Mouse (Mus musculus) gastrocnemius, postnatal 14 days (tissue): ENCODE data around the gene Vmn1r26. TPM values are rescaled to one million over a fixed set of nuclear protein-coding genes. Genes with fewer than 3 reads are reported as not detected.
"Not testable (repeated sequence)": the region's sequence is repeated elsewhere in the genome, so short reads cannot be mapped to it uniquely, and the experiment has no call there.

ENCODE experiments used
- DNase-seq: peaks from one replicate; pipeline ENCODE4 v3.0.0; 2021; ENCODE audit warnings: mixed read lengths
- intact Hi-C: fragments of 180-260 bp; cut with DNase I; formaldehyde crosslinking; loops from one replicate; pipeline ENCODE4 v1.15.1; 2025; ENCODE audit warnings: low total_unique reads
- long read RNA-seq, 2 experiments: library from polyadenylated mRNA; stranded (forward); transcript quantifications; one replicate each; pipeline ENCODE4 v2.0.0; 2021
- total RNA-seq, 2 experiments: library from RNA; stranded (reverse); gene quantifications; 2 replicates each; pipeline ENCODE4 v1.2.3; 2021

The Vmn1r26 gene
- not detected for total RNA-seq
- long read RNA-seq, experiment 1, result 0 reads
- long read RNA-seq, experiment 2, result 0 reads

DNA sequence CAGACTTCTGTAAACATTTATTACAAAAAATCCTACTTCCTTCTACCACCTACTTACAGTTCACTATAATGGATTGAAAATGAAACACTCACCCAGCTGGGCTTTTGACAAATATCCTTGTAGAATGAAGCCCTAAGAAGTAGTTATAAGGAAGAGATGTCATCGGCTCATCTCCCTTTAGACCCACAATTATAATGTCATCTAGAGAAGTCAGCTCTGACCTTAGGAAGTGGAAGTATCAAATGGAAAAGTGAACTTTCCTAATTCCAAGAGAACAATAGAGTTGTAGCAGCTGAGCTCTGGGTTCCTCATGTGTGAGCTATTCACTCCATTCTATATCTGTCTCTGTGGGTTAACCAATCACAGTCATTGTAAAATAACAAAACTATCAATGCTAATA lies at the start of gene Vmn1r26:
Gene Vmn1r26 (minus strand): TSS at position 101 of the 400 bp plus-strand sequence.
- intact Hi-C loops, result no loop called here
- DNase-seq, result no peak

DNA sequence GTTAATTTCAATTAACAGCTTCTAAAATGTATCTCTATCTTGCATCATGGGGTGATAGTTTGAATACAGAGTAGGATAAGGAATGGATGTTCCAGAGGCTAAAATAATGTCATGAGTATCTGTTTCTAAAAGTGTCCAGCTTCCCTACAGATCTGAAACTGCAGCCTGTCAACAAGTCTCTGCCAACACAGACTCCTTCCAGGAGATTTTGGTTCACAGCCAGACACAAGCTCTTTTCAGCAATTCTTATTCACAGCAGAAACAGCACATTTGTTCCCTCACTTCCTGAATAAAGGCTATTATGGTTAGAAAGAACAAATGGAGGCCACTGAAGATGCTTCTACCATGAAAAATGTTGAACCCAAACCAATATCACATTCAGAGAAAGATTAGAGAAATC lies 29.1 kb upstream of the Vmn1r26 start:
- DNase-seq, result no peak
- intact Hi-C loops, result no loop called here

DNA sequence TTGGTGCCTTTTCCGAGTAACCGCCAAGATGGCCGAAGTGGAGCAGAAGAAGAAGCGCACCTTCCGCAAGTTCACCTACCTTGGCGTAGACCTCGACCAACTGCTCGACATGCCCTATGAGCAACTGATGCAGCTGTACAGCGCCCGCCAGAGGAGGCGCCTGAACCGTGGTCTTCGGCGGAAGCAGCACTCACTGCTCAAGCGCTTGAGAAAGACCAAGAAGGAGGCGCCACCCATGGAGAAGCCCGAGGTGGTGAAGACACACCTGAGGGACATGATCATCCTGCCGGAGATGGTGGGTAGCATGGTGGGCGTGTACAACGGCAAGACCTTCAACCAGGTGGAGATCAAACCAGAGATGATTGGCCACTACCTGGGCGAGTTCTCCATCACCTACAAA lies 2.5 kb upstream of the Vmn1r26 start:
- DNase-seq, intact Hi-C loops: not testable (repeated sequence)

DNA sequence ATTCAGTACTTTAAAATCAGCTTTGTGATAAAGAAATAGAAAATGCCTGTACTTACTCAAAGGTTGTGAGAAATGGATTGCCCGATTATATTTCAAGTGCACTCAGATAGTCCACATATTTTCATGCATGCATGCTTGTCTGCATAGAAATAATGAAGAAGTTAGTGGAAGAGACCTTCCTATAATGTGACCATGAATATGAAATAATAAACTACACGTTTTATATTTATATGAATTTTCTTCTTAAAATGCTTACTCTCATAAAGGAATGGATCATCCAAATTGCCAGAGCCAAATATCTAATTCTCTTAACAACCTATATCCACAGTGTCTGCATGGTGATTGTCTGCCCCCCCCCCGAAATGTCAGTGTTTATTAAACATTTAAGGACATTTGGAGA lies 34.2 kb downstream of the Vmn1r26 start, which contains the start of gene Vmn1r25:
Gene Vmn1r25 (minus strand): TSS at position 101 of the 400 bp plus-strand sequence.
- no peak for DNase-seq
- intact Hi-C loops, result no loop called here

DNA sequence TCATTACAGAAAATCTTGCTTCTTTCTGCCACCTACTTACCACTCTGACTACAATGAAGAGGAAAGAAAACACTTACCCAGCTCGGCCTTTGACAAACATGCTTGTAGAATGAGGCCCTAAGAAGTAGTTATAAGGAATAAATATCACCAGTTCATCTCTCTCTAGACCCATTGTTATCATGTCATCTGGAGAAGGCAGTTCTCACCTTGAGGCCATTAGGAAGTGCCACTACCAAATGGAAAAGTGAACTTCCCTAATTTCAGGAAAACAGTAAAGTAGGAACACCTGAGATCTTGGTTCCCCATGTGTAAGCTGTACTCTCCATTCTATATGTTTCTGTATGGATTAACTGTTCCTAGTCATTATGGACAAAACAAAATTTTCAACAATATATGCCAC lies 53.6 kb downstream of the Vmn1r26 start, which contains the start of gene Vmn1r24:
Gene Vmn1r24 (minus strand): TSS at position 101 of the 400 bp plus-strand sequence.
- DNase-seq, intact Hi-C loops: not testable (repeated sequence)

Other genes starting within 250 kb of the Vmn1r26 start
- gene Vopp1, start 190.0 kb downstream of the Vmn1r26 start, total RNA-seq, result 1 to 10 TPM; 5.2 to 7.2 TPM
- not detected for gene Vmn1r21, start 164.8 kb downstream of the Vmn1r26 start, total RNA-seq
- not detected for gene Vmn1r22, start 107.1 kb downstream of the Vmn1r26 start, total RNA-seq
- gene Vmn1r23, start 88.3 kb downstream of the Vmn1r26 start, total RNA-seq, result not detected
- not detected for gene Vmn1r24, start 53.7 kb downstream of the Vmn1r26 start, total RNA-seq
- not detected for gene Vmn1r25, start 34.3 kb downstream of the Vmn1r26 start, total RNA-seq
- not detected for gene Vmn1r27, start 203.7 kb upstream of the Vmn1r26 start, total RNA-seq
- gene Vmn1r28, start 246.9 kb upstream of the Vmn1r26 start, total RNA-seq, result not detected